Mouse (Mus musculus): Measurements from ENCODE around the gene Pde1a.

Pde1a gene

DNA sequence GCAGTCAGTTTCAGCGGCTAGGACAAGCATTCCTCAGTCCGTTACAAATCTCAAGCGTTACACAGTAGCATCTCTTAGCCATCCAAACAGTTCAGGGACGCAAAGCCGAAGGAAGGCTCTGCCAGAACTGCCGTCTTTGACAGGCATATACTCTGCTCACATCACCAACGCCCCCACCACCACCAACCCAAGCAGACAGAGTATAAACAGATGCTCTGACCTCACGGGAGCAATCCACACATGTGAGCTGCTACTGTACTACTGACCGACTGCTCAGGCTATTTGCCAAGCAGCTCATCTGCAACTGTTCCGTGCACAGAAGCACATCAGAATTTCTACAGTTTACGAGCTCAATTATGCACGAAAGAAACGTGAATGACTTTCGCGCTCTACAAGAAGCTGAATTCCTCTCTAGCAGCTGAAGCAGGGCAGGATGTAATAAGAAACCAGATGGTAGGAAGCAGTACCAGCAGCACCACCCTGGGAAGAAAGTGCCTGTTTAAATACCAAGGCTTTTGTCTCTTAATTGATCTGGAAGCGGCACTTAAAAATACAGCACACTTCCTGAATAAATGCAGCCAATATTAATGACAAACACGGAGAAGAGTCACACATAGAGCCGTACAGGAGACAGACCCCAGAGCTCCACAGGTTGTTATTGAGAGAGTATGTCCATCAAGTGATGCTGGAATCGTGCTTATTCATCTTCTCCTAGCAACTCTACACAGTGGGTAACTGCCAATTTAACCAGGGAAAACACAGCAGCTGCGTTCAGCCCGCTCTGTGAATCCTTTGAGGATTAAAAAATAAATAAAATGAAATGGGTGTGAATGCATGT lies at the start of gene Pde1a:
TSS of gene Pde1a (minus strand) at position 598 of the 838 bp plus-strand sequence.
- DNase-seq (ENCODE audit: low spot score in 2 of 2), result peak; percentile 27 to 59

- DNase-seq (ENCODE audit: low spot score in 2 of 2), result no peak
These were observed 49.5 kb upstream of the Pde1a start for GRCm38 (mm10) chr2:80178608-80179280.

DNA sequence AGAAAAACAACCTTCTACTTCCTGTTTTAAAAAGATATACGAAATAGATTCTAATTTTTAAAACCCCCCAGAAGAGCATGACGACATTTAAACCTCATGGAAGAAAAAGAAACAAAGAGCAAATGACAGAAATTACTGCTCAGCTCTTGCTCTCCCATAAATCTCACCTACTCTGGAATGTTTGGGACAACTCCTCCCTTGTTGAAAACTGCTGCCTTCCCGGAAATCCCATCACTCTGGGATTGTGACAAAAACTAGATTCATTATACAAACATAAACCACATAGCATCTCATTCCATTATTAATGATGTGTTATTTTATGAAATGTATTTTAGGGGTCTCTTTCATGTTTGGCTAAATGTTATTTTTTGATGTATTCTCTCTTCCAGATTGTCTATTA lies 48.9 kb upstream of the Pde1a start:
- no peak for DNase-seq (ENCODE audit: low spot score in 2 of 2)

GRCm38 (mm10) chr2:80168103-80168502 lies 38.8 kb upstream of the Pde1a start:
- no peak for DNase-seq (ENCODE audit: low spot score in 2 of 2)

DNA sequence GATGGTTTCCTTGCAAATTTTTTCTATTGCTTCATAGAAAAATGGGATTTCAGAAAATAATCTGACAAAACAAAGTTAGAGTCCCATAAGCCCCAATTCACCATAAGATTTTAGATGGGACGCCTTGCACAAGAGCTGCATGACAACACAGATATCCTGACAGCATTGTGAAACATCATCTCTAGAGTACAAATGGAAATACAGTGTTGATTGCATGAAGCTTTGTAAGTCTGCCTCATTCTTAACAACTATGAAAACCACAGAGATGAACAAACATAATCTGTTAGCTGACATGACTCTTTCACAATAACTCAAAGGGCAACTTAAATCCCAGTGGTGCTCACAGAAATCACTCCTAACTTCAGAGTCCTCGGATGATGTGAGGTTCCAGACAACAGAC lies 29.5 kb upstream of the Pde1a start:
- no peak for DNase-seq (ENCODE audit: low spot score in 2 of 2)

- no peak for DNase-seq (ENCODE audit: low spot score in 2 of 2)
These were observed 28.9 kb upstream of the Pde1a start for GRCm38 (mm10) chr2:80158196-80158595.

GRCm38 (mm10) chr2:80150019-80150418 lies 20.8 kb upstream of the Pde1a start:
- DNase-seq (ENCODE audit: low spot score in 2 of 2), result no peak

GRCm38 (mm10) chr2:80149332-80149731 lies 20.1 kb upstream of the Pde1a start:
- peak in 1 of 2 experiments; percentile 24 for DNase-seq (ENCODE audit: low spot score in 2 of 2)

GRCm38 (mm10) chr2:80135076-80135475 lies 5.8 kb upstream of the Pde1a start:
- DNase-seq (ENCODE audit: low spot score in 2 of 2), result no peak

- DNase-seq (ENCODE audit: low spot score in 2 of 2), result no peak
These were observed 3.4 kb upstream of the Pde1a start for GRCm38 (mm10) chr2:80132677-80133076.

GRCm38 (mm10) chr2:80126663-80127062 lies 2.6 kb downstream of the Pde1a start:
- no peak for DNase-seq (ENCODE audit: low spot score in 2 of 2)

GRCm38 (mm10) chr2:80086891-80087290 lies 42.4 kb downstream of the Pde1a start:
- DNase-seq (ENCODE audit: low spot score in 2 of 2), result no peak

DNA sequence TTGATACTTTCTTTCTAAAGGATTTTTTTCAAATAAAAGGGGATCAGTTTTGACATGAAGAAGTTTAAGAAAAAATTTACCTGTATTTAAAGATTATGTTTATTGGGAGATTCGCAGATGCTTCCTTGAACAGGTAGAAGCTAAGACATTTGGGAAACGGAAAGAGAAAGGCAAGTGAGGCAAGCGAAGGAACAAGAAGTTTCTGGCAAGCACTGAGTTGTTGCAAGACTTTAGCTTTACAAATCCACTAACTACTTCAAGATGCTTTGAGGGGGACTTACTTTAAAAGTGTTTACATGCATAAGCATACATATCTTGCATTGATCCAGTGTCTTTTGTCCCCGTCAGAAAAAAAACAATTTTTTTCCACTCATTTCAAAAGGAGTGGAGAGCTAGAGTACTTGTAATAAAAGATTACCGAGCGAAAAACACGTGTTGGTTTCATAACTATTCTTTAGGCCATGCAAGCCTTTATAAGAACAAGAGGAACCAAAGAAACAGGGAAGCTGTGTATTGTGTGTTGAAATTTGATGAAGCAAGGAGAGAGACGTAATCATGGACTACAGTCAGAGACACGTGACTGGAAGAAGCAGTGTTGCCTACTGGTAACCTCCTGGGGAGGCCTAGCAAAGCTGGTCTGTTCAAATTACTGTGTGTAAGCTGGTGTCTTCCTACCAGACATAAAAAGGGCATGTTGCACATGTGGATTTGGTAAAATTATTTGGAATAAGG lies 49.0 kb downstream of the Pde1a start:
- no peak for DNase-seq (ENCODE audit: low spot score in 2 of 2)

- no peak for DNase-seq (ENCODE audit: low spot score in 2 of 2)
These were observed 49.6 kb downstream of the Pde1a start for GRCm38 (mm10) chr2:80079618-80080017.

GRCm38 (mm10) chr2:80076323-80076722 lies 52.9 kb downstream of the Pde1a start:
- DNase-seq (ENCODE audit: low spot score in 2 of 2), result no peak

GRCm38 (mm10) chr2:80074531-80074930 lies 54.7 kb downstream of the Pde1a start:
- DNase-seq (ENCODE audit: low spot score in 2 of 2), result no peak

DNA sequence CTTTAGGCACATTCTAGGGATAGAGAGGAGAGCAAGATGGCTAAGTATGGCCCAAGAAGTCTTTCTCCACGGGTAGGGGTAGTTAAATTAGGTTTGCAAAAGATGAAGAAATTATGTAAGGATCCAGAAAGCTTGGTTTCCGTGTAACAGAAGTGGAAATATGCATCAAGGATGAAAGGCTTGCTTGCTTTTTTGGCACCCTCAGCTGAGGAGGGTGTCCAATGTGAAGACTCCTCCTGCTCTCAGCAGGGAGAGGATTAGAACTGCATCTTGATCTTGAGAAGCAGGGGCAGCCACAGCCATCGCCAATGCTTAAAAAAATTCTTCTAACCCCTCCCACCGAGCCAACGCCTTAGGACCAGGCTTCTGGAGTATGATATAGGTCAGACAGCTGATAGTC lies 55.2 kb downstream of the Pde1a start:
- DNase-seq (ENCODE audit: low spot score in 2 of 2), result no peak

- no peak for DNase-seq (ENCODE audit: low spot score in 2 of 2)
These were observed 55.8 kb downstream of the Pde1a start for GRCm38 (mm10) chr2:80073426-80073825.

DNA sequence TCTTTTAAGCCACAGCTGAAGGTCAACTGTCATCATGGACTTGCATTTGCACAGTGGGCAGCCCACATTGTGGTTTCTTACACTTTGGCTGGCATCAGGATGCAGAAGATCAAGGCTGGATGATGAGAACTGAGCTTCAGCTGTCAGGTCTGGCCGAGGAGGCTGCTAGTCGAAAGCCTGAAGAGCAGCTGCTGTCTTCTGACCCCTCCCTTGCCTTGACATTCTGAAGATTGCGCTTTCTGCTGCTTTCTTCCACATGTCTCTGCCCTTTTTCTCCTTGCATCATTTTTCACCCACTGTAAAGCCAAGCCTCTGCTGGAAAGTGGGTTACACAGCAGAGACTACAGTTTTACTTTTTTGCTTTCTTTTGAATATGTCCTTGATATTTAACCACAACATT lies 59.5 kb downstream of the Pde1a start:
- DNase-seq (ENCODE audit: low spot score in 2 of 2), result no peak

DNA sequence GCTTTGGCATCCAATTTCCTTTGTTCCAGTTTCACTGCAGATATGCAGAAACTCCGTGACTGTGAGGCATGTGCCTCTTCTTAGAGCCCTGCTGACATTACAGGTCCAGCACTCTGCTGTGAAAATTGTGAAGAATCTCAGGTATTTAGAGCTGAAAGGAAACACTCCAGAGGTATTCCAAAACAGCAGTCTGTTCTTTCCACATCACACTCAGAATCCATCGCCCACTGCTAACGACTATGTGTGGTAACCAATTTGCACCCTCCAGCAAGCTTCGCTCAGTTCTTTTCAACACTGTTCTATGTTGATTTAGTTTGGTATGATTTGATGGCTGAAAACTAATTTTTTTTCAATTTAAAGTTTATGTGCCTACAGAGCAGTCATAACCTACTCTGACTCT lies 62.8 kb downstream of the Pde1a start:
- DNase-seq (ENCODE audit: low spot score in 2 of 2), result no peak

GRCm38 (mm10) chr2:80056062-80056461 lies 73.2 kb downstream of the Pde1a start:
- DNase-seq (ENCODE audit: low spot score in 2 of 2), result no peak

- no peak for DNase-seq (ENCODE audit: low spot score in 2 of 2)
These were observed 75.2 kb downstream of the Pde1a start for GRCm38 (mm10) chr2:80054042-80054441.
